Mouse (Mus musculus): ENCODE data around the gene Sgta. TPM values are rescaled to one million over a fixed set of nuclear protein-coding genes. Genes with fewer than 3 reads are reported as not detected.

Gene Sgta
- total RNA-seq, 2 experiments from 2014 or later: 78.6 to 79.9 TPM

DNA sequence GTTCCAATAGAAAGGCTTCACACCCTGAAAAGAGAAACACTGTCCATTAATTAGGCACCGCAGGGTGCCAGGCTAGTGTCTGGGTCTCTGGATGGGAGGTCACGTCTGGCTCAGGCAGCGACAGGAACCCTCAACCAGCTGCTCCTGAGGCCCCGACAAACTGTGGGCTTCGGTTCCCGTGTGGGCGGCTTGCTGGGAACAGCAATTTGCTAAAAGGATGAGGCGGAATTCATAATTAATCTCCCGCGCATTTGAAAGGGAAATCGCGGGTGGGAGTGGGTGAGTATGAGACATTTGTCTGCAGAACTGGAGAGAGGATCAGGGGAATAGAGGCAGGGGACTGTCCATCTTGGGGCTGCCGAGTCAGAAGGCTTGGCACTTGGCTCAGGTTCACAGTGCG, 62.0 kb downstream of the Sgta start:
- intact Hi-C loops (cut with DNase I; ENCODE audit: low total_unique reads): loop anchor here (10.0 kb wide), 1 partner anchor 193 kb away; the partner anchor contains the start of gene Amh
- DNase-seq: no peak

DNA sequence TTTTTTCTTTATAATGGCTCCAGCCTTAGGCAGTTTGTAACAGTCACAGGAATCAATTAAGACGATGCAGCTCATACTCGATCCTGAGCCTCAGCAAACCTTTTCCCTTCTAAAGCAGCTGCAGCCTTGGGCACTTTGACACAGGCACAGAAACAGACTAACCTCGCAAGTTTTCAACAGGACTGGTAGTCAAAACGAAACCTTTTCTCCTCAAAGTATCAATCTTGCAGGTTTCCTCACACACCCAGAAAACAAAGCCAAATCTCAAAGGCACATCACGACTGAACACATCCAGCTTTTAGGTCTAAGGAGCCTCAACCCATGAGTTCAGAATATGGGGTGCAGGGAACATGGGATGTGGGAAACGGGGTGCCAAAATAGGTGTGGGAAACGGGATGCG, 62.6 kb downstream of the Sgta start:
- intact Hi-C loops (cut with DNase I; ENCODE audit: low total_unique reads): loop anchor here (10.0 kb wide), 1 partner anchor 193 kb away; the partner anchor contains the start of gene Amh
- no peak for DNase-seq

DNA sequence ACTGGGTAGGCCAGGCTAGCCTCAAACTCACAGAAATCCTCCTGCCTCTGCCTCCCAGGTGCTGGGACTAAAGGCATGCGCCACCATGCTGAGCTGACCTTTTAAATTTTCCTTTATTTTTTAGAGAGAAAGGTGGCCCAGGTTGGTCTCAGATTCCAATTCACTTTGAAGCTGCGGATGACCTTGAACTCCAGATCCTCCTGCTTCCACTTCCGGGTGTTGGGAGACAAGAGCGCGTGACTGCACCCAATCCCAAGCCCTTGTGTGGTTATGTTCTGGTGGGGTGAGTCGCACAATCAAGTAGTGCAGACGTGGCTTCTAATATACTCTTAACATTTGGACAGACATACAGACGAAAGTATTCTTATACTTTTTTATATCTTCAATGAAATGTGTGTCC, 63.5 kb downstream of the Sgta start:
- DNase-seq: no peak
- intact Hi-C loops (cut with DNase I; ENCODE audit: low total_unique reads): loop anchor here (10.0 kb wide), 1 partner anchor 192 kb away; the partner anchor contains the start of gene Amh

DNA sequence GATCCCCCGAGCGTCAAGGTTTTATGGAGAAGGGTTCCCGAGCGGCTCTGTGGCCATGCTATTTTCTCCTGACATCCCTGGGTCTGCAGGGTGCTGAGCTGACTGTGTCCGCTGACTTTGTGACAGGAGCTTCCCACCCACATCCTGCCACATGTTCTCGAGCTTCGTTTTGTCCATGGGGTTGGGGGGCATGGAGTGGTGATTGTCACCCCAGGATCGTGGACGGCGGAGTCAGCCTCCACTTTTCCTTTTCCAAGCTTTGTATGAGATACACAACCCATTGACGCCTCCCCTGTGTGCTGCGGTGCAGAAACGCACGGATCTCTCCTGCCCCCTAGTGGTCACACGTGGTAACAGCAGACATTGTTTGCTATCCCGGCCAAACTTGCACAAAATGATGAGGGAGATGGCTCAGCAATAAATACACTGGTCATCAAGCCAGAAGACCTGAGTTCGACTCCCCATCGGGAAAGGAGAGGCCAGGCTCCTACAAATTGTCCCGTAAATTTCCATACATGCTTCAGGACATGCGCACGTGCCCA, 64.8 kb downstream of the Sgta start:
- intact Hi-C loops (cut with DNase I; ENCODE audit: low total_unique reads): loop anchor here (10.0 kb wide), 1 partner anchor 190 kb away; the partner anchor contains the start of gene Amh
- DNase-seq: peak; percentile 79

DNA sequence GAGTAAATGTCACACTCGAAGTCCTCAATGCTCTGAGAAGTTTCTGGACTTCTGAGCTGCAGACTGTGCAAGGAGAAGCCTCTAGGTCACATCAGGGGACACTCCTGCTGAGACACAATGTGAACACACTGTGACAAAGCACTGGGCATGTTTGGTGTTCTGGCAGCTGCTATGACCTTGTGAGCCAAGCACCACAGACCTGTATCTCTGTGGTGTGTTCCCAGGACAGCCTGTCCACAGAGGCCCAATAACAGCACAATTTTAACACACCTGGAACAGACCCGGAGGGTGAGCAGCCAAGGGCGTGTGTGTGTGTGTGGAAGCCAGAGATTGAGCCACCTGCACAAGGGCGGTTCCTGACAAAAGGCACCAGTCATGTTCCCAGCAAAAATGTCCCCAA, 65.4 kb downstream of the Sgta start:
- DNase-seq: no peak
- intact Hi-C loops (cut with DNase I; ENCODE audit: low total_unique reads): loop anchor here (10.0 kb wide), 1 partner anchor 190 kb away; the partner anchor contains the start of gene Amh

Small RNA genes within 50 kb of the gene (microRNA-seq; reads per million reads assigned to microRNA genes)
- gene Mir5615-1 (0 reads per million in 2 experiments), gene Mir5615-2 (0 reads per million in 2 experiments)

Other genes with a start within 250 kb of the Sgta start
- gene Jsrp1, start 246.7 kb downstream of the Sgta start, total RNA-seq (2021): 100 to 1,000 TPM; 345 to 379 TPM
- gene Oaz1, start 233.5 kb downstream of the Sgta start, total RNA-seq (2021): 100 to 1,000 TPM; 787 to 812 TPM
- gene Lingo3, start 216.1 kb downstream of the Sgta start, total RNA-seq (2021): 10 to 100 TPM; 11.3 to 24.5 TPM
- 10 to 100 TPM; 24.5 to 27.7 TPM for gene Lsm7, start 205.0 kb downstream of the Sgta start, total RNA-seq (2021)
- 10 to 100 TPM; 24.0 to 28.1 TPM for gene Sppl2b, start 204.9 kb downstream of the Sgta start, total RNA-seq (2021)
- under 1 TPM in 1 of 2 experiments, not detected in 1; 0.06 TPM for gene Tmprss9, start 188.3 kb downstream of the Sgta start, total RNA-seq (2021)
- 100 to 1,000 TPM; 114 to 125 TPM for gene Timm13, start 159.2 kb downstream of the Sgta start, total RNA-seq (2021)
- 10 to 100 TPM in 1 of 2 experiments, 1 to 10 TPM in 1; 9.4 to 14.3 TPM for gene Lmnb2, start 141.9 kb downstream of the Sgta start, total RNA-seq (2021)
- gene Gadd45b, start 130.1 kb downstream of the Sgta start, total RNA-seq (2021): 10 to 100 TPM; 21.5 to 28.7 TPM
- gene Gng7, start 45.2 kb downstream of the Sgta start, total RNA-seq (2021): 1 to 10 TPM in 1 of 2 experiments, under 1 TPM in 1; 0.44 to 1.1 TPM
- gene Diras1, start 34.5 kb downstream of the Sgta start, total RNA-seq (2021): under 1 TPM; 0.24 to 0.72 TPM
- gene Slc39a3, start 22.8 kb downstream of the Sgta start, total RNA-seq (2021): 10 to 100 TPM; 11.3 to 11.9 TPM
- gene Thop1, start 9.9 kb upstream of the Sgta start, total RNA-seq (2021): 10 to 100 TPM; 22.4 to 23.0 TPM
- 1 to 10 TPM in 1 of 2 experiments, under 1 TPM in 1; 0.53 to 1.1 TPM for gene Creb3l3, start 38.7 kb upstream of the Sgta start, total RNA-seq (2021)
- gene Map2k2, start 45.7 kb upstream of the Sgta start, total RNA-seq (2021): 100 to 1,000 TPM; 163 to 171 TPM
- 10 to 100 TPM; 28.2 to 30.1 TPM for gene Zbtb7a, start 75.0 kb upstream of the Sgta start, total RNA-seq (2021)
- 10 to 100 TPM; 12.3 to 12.8 TPM for gene Pias4, start 107.7 kb upstream of the Sgta start, total RNA-seq (2021)
- 100 to 1,000 TPM; 892 to 898 TPM for gene Eef2, start 116.5 kb upstream of the Sgta start, total RNA-seq (2021)
- gene Dapk3, start 122.8 kb upstream of the Sgta start, total RNA-seq (2021): 10 to 100 TPM; 21.2 to 24.8 TPM
- not detected for gene 4930442H23Rik, start 123.7 kb upstream of the Sgta start, total RNA-seq (2021)
- gene Nmrk2, start 141.9 kb upstream of the Sgta start, total RNA-seq (2021): 1 to 10 TPM; 1.8 to 5.5 TPM
- gene Atcay, start 170.7 kb upstream of the Sgta start, total RNA-seq (2021): under 1 TPM in 1 of 2 experiments, not detected in 1; 0.06 TPM
- 1 to 10 TPM; 1.7 to 2.5 TPM for gene Zfr2, start 173.0 kb upstream of the Sgta start, total RNA-seq (2021)
- under 1 TPM; 0.33 to 0.57 TPM for gene Matk, start 192.8 kb upstream of the Sgta start, total RNA-seq (2021)
- gene Mrpl54, start 206.8 kb upstream of the Sgta start, total RNA-seq (2021): 10 to 100 TPM; 93.1 to 99.9 TPM
- 10 to 100 TPM; 62.8 to 71.1 TPM for gene Apba3, start 206.8 kb upstream of the Sgta start, total RNA-seq (2021)
- gene Tjp3, start 231.4 kb upstream of the Sgta start, total RNA-seq (2021): not detected
- 10 to 100 TPM; 18.5 to 22.8 TPM for gene Pip5k1c, start 232.8 kb upstream of the Sgta start, total RNA-seq (2021)

Data from gastrocnemius, postnatal 14 days (tissue).